Mouse (Mus musculus) cerebellum, adult 11 months (tissue): Measurements from ENCODE around the gene Mill2.
"Not testable (repeated sequence)": the region's sequence is repeated elsewhere in the genome, so short reads cannot be mapped to it uniquely, and the experiment has no call there.

Experiments
- DNase-seq: peaks from one replicate; pipeline ENCODE4 v3.0.0; 2022

Mill2 gene

GRCm38 (mm10) chr7:18839865-18840264, at the start of gene Mill2:
Gene Mill2, plus strand, starts transcription at chr7:18839966.
- DNase-seq: no peak

- DNase-seq: not testable (repeated sequence)
Measured at GRCm38 (mm10) chr7:18790671-18791070, 49.1 kb upstream of the Mill2 start.

GRCm38 (mm10) chr7:18798420-18798819, 41.3 kb upstream of the Mill2 start, which contains the start of gene Psg19:
Gene Psg19, minus strand, starts transcription at chr7:18798520.
- DNase-seq: no peak

GRCm38 (mm10) chr7:18799129-18799528, 40.6 kb upstream of the Mill2 start:
- no peak for DNase-seq

GRCm38 (mm10) chr7:18803526-18803925, 36.2 kb upstream of the Mill2 start:
- DNase-seq: no peak

GRCm38 (mm10) chr7:18818301-18818700, 21.5 kb upstream of the Mill2 start:
- DNase-seq: no peak

GRCm38 (mm10) chr7:18821507-18821906, 18.3 kb upstream of the Mill2 start, which contains the start of gene Psg17:
Gene Psg17, minus strand, starts transcription at chr7:18821607.
- no peak for DNase-seq

GRCm38 (mm10) chr7:18827792-18828546, 11.8 kb upstream of the Mill2 start:
- DNase-seq: no peak

GRCm38 (mm10) chr7:18828592-18828991, 11.2 kb upstream of the Mill2 start:
- DNase-seq: no peak

GRCm38 (mm10) chr7:18829545-18829944, 10.2 kb upstream of the Mill2 start:
- no peak for DNase-seq

- no peak for DNase-seq
Measured at GRCm38 (mm10) chr7:18832298-18832697, 7.5 kb upstream of the Mill2 start.

- peak; percentile 12 for DNase-seq
Measured at GRCm38 (mm10) chr7:18840386-18841173, 814 bp downstream of the Mill2 start.

GRCm38 (mm10) chr7:18841174-18841567, 1.4 kb downstream of the Mill2 start:
- peak; percentile 1 for DNase-seq

- DNase-seq: no peak
Measured at GRCm38 (mm10) chr7:18844811-18845210, 5.0 kb downstream of the Mill2 start.

GRCm38 (mm10) chr7:18848395-18848794, 8.6 kb downstream of the Mill2 start:
- DNase-seq: no peak

GRCm38 (mm10) chr7:18858310-18858916, 18.6 kb downstream of the Mill2 start:
- no peak for DNase-seq

- no peak for DNase-seq
Measured at GRCm38 (mm10) chr7:18862801-18863200, 23.0 kb downstream of the Mill2 start.

- no peak for DNase-seq
Measured at GRCm38 (mm10) chr7:18868491-18868890, 28.7 kb downstream of the Mill2 start.

- DNase-seq: not testable (repeated sequence)
Measured at GRCm38 (mm10) chr7:18871031-18871430, 31.3 kb downstream of the Mill2 start, which contains the start of gene Pglyrp1. Gene Pglyrp1, plus strand, starts transcription at chr7:18871331.

GRCm38 (mm10) chr7:18872014-18872802, 32.4 kb downstream of the Mill2 start:
- DNase-seq: no peak

- no peak for DNase-seq
Measured at GRCm38 (mm10) chr7:18872816-18873215, 33.0 kb downstream of the Mill2 start.

- DNase-seq: peak; percentile 47
Measured at GRCm38 (mm10) chr7:18873253-18873652, 33.5 kb downstream of the Mill2 start.

GRCm38 (mm10) chr7:18875372-18875771, 35.6 kb downstream of the Mill2 start:
- no peak for DNase-seq
